Mouse (Mus musculus) Patski (cell line): ENCODE results near the gene Mthfd2. TPM values are rescaled to one million over a fixed set of nuclear protein-coding genes. Genes with fewer than 3 reads are reported as not detected.

ENCODE experiments used
- ATAC-seq: fragments of 100-300 bp; one replicate; pipeline ENCODE4 v1.8.0; 2021
- CTCF ChIA-PET: fragments of 350-600 bp; sonication (Branson Sonifier 250); formaldehyde crosslinking; loops from one replicate; lab custom pipeline; 2022; ENCODE audit warnings: inconsistent platforms; lab: Charles Lee
- POLR2A ChIA-PET: fragments of 350-600 bp; sonication (Branson Sonifier 250); formaldehyde crosslinking; loops from one replicate; lab custom pipeline; 2022; ENCODE audit warnings: antibody characterized with exemption, inconsistent platforms; lab: Charles Lee
- DNase-seq: peaks from one replicate; pipeline ENCODE4 v3.0.0-alpha.2; 2011; ENCODE audit warnings: low read depth, low spot score
- H3K27me3 ChIP-seq: fragments of 371-371 bp; one replicate; pipeline ENCODE4 v1.5.1; 2021
- CTCF ChIP-seq: fragments of 100-300 bp; IDR thresholded peaks from one replicate; pipeline ENCODE4 v1.5.1; 2021
- in situ Hi-C: fragments of 300-500 bp; cut with MboI; formaldehyde crosslinking; loops from 3 replicates; pipeline ENCODE4 v1.11.1; 2018; ENCODE audit warnings: low pct_unique_long_range_greater_than_20kb, mixed read lengths
- polyA plus RNA-seq: library from polyadenylated mRNA; unstranded; gene quantifications from one replicate; pipeline ENCODE4 v1.2.3, GENCODE M21; 2021

Mthfd2 gene
- polyA plus RNA-seq, 1 experiment from 2014 or later: 117 TPM

DNA sequence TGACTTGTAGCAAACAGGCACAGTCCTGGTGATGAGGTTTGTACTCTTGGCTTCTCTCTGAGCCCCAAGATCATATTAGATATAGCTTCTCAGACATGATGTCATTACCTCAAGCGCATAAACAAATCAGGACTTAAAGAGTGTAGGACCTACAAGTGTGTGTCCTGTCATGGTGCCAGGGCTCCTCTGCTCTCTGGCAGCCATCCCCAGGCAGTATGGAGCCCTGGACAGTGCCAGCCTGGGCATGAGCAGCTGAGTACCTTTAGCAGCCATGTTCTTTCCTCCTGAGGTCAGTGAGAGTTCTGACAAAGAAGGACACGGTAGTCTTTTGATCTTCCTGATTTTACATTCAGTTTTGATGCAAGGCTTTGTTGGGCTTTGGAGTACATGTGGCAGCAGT lies 17.2 kb upstream of the Mthfd2 start:
- ChIA-PET CTCF (no interaction called here), POLR2A (no interaction called here)
- in situ Hi-C loops: no loop called here
- ATAC-seq (no peak), DNase-seq (no peak)
- H3K27me3 ChIP-seq: no peaks in the 10 kb centered on the region
- no peak for TF ChIP-seq CTCF

GRCm38 (mm10) chr6:83341387-83341786 lies 15.7 kb upstream of the Mthfd2 start:
- TF ChIP-seq CTCF: no peak
- CTCF ChIA-PET: interaction anchor here (1.0 kb wide), 1 partner anchor 172 kb away, joined by 3 read pairs; no protein-coding TSS in a partner anchor
- in situ Hi-C loops: no loop called here
- POLR2A ChIA-PET: no interaction called here
- DNase-seq: no peak
- H3K27me3 ChIP-seq: no peaks in the 10 kb centered on the region
- ATAC-seq: no peak

DNA sequence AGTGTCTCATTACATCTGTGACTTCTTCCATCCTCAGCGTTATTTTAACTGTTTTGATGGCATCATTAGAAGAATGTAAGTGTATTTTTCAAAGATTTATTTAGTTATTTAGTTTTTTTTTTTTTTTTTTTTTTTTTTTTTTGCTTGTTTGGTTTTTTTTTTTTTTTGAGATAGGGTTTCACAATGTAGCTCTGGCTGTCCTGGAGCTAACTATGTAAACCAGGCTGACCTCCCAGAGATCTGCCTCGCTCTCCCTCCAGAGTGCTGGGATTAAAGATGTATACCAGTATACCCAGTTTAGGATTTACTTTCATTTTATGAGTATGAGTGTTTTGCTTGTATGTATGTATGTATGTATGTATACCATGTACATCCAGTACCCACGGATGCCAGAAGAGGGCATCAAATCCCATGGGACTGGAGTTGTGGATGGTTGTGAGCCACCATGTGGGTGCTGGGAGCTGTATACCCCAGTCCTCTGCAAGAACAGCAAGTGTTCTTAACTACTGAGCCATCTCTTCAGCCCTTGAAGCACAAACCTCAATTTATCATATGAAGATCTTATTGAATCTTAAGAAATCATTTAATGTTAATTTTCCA lies 2.0 kb upstream of the Mthfd2 start:
- TF ChIP-seq CTCF: no peak
- ChIA-PET CTCF (no interaction called here), POLR2A (interaction anchor here (0.7 kb wide), 1 partner anchor 183 kb away, joined by 3 read pairs; no protein-coding TSS in a partner anchor)
- H3K27me3 ChIP-seq: no peaks in the 10 kb centered on the region
- in situ Hi-C loops: no loop called here
- ATAC-seq (no peak), DNase-seq (no peak)

DNA sequence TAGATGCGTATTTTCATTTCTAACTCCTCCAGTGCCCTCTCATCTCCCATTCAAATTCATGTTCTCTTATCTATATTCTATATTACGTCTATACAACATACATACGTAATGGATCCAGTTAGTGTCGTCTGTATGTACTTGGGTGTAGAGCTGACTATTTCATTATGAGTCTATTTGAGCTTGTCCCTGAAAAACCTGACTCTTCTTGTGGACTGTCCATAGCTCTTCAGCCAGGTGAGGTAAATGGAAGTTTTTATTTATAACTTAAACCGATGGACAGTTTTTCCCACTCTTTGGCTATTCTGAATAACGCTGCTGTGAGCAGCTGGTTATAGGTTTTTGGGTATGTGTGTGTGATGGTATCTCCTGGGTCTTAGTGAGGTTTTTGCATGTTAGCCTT lies 1.1 kb upstream of the Mthfd2 start:
- ATAC-seq (no peak), DNase-seq (no peak)
- ChIA-PET CTCF (no interaction called here), POLR2A (no interaction called here)
- in situ Hi-C loops: no loop called here
- no peaks in the 10 kb centered on the region for H3K27me3 ChIP-seq
- no peak for TF ChIP-seq CTCF

- in situ Hi-C loops: no loop called here
- DNase-seq: no peak
- ATAC-seq: no peak
- TF ChIP-seq CTCF: no peak
- CTCF ChIA-PET: interaction anchor here (0.8 to 1.6 kb wide), 2 partner anchors 9 to 13 kb away, joined by 3 to 5 read pairs; no protein-coding TSS in a partner anchor
- no peaks in the 10 kb centered on the region for H3K27me3 ChIP-seq
- POLR2A ChIA-PET: no interaction called here
Observed at GRCm38 (mm10) chr6:83326394-83326736, 657 bp upstream of the Mthfd2 start.

DNA sequence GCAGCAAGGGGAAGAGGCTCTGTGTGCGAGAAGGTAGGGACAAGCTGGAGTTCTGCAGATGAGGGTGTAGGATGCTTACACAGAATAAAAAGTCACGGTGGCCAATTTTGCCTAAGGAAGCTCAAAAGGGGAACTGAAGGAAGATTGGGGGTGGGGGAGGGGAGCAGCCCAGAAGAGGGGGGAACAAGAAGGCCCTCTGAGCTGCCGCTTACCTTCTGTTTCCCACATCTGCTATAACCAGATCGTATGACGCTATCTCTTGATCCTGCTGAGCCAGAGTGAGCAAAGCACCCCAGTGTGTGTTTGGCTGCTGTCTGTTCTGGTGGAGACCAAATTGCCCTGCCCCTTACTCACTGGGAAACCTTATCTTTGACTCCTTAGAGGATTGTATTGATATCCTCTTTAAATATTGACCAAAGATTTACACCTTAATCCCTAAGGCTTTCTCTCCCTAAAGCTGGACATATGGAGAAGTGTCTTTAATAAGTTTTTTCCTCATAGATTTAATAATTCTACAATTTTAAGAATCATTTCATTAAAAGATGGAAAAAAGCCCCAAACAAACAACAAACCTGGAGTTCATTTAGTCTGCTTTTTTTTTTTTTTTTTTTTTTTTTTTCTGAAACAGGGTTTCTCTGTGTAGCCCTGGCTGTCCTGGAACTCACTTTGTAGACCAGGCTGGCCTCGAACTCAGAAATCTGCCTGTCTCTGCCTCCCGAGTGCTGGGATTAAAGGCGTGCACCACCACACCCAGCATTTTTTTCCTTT lies 1.9 kb downstream of the Mthfd2 start:
- ChIA-PET POLR2A (no interaction called here), CTCF (no interaction called here)
- TF ChIP-seq CTCF: no peak
- H3K27me3 ChIP-seq: no peaks in the 10 kb centered on the region
- DNase-seq: no peak
- in situ Hi-C loops: no loop called here
- no peak for ATAC-seq

DNA sequence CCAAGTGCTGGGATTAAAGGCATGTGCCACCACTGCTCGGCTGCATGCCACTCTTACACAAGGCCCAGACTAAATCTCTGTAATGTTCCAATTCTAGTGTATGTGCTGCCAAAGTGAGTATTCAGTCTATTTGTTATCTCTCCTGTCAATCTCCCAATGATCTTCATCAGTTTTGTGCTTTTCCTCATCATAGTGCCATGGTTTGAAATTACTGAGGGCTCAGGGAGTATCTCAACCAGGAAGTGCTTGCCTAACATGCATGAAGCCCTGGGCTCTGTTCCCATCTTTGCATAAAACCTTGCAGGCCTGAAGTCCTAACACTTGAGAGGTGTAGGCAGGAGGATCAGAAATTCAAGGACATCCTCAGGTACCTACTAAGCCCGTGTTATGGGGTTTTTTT lies 2.9 kb downstream of the Mthfd2 start:
- ChIA-PET CTCF (no interaction called here), POLR2A (no interaction called here)

DNA sequence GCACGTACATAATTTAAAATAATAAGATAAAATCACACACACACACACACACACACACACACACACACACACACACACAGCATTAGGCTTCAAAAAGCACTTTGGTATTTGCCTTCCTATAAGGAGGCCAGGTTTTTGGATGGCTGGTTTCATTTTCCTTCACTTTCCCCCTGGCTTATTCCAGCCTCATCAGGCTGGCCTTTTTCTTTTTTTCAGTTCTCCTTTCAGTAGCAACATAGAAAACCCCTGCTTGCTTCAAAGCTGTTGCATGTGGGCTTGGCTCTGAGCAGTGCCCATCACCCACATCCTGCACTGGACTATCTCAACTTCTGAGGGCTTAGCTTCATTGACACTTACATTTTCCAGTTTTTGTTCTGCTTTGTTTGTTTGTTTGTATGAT lies 3.8 kb downstream of the Mthfd2 start:
- in situ Hi-C loops: no loop called here
- no peak for TF ChIP-seq CTCF
- H3K27me3 ChIP-seq: no peaks in the 10 kb centered on the region
- ChIA-PET POLR2A (no interaction called here), CTCF (no interaction called here)
- DNase-seq: no peak
- no peak for ATAC-seq

More for the DNA sequence above, 2.9 kb downstream of the Mthfd2 start:
- ATAC-seq (no peak), DNase-seq (no peak)
- TF ChIP-seq CTCF: no peak
- in situ Hi-C loops: no loop called here
- no peaks in the 10 kb centered on the region for H3K27me3 ChIP-seq

DNA sequence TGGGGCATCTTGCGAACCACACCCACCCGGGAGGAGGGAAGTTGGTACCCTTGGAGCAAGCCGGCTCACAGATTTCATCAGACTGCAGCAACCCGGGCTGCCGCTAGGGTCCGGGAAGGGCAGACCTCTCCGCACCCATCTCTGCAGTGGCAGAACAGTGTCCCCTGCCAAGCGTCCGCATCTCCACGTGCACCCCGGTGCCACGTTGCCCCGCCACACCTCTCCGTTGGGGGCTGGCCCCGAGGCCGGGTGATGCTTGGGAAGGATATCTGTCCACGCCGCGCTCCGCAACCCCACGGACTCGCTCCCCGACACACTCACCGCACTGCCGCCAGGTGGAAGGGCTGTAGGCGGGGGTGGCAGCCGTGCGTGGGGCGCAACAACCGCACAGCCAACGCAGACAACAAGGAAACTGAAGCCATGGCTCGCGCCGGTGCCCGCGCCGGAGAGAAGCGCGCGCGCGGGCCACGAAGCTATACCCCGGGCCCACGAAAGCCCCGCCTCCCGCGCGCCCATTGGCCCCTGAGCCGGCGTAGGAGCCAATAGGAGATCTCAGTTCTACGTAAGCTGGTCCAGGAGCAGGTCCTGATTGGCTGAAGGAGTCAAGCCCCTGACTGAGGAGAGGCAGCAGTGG lies 8.5 kb downstream of the Mthfd2 start:
- no peaks in the 10 kb centered on the region for H3K27me3 ChIP-seq
- CTCF ChIA-PET: interaction anchor here (1.1 to 1.5 kb wide), 3 partner anchors 8 to 190 kb away, joined by 3 to 5 read pairs (median 3); partner anchors contain the start of genes Dguok, Mob1a and Mthfd2
- DNase-seq: no peak
- no peak for TF ChIP-seq CTCF
- POLR2A ChIA-PET: interaction anchor here (0.7 to 1.6 kb wide), 3 partner anchors 8 to 50 kb away, joined by 3 to 5 read pairs (median 3); partner anchors contain the start of genes Mob1a and Mthfd2
- in situ Hi-C loops: no loop called here
- peak; percentile 96 for ATAC-seq

- in situ Hi-C loops: no loop called here
- ChIA-PET POLR2A (interaction anchor here (1.3 kb wide), 1 partner anchor 12 kb away, joined by 4 read pairs; no protein-coding TSS in a partner anchor), CTCF (interaction anchor here (1.4 kb wide), 1 partner anchor 101 kb away, joined by 4 read pairs; no protein-coding TSS in a partner anchor)
- ATAC-seq: no peak
- no peak for TF ChIP-seq CTCF
- no peak for DNase-seq
- H3K27me3 ChIP-seq: no peaks in the 10 kb centered on the region
Observed at GRCm38 (mm10) chr6:83316022-83316421, 9.7 kb downstream of the Mthfd2 start.
